Mouse (Mus musculus) urinary bladder, postnatal 36 days (tissue): ENCODE results near the gene Capn2.

Source experiments
- DNase-seq, 2 experiments: peaks; one replicate each; pipeline ENCODE4 v3.0.0; 2022; ENCODE audit warnings: low spot score in 2 of 2, mixed read lengths in 1 of 2

The Capn2 gene

DNA sequence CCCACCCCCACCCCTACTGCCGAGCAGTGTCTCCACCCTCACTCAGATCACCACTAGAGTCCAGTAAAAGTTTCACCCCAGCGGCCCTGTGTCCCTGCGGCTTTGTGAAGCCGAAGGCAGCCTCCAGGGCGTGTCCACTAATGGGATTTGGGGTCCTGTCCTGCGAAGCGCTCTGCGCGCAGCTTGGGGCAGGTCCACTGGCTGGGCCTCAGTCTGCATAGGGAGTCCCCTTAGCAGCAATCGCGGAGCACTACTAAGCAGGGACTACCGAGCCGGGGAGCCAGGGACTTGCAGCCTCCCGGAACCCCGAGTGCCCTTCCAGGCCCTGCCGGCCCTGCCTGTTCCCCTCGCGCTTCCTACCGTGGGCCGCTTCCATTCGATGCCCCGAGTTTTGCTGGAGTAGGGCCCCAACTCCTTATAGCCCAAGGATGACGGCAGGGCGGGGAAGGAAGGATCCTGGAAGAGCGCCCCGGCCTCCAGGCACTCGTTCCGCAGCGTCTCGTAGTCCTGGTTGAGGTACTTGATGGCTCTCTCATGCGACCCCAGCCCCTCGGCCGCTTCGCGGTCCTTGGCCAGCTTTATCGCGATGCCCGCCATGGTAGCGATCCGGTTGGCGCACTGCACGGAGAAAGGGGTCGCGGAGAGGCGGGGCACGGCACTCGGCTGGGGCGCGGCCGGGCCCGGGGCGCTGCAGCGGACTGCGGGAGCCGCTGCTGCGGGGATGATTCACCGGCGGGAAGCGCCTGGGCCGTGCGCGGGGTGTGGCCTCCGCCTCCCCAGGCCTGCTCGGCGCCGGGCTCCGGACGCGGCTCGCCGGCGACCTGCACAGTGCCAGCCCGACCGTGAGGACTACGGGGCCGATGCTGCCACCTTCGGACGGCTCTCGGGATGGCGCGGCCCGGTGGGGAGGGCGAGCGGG, at the start of gene Capn2:
Gene Capn2, minus strand, starts transcription at position 851 of the 919 bp plus-strand sequence.
- peak; percentile 78 to 86 for DNase-seq

DNA sequence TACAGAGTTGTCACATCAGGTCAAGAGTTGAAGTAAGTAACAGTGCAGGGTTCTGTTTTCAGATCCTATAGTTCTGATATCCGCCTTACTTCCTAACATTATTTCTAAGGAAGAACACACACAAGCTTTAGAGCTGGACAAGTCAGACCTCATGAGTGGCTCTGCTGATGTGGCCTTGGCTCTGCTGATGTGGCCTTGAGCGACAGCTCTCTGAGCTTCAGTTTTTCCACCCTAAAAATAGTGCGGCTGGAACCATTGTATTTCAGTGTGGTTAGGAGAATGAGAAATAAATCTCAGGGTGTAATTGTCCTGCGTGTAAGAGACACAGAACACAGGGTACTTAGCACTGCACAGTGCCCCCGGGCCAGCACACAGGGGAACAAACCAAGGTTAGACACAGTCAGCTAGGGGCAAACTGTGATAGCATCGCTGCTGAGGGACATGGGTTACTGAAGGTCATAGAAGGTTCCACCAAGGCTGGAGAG, 48.0 kb upstream of the Capn2 start:
- DNase-seq: no peak

DNA sequence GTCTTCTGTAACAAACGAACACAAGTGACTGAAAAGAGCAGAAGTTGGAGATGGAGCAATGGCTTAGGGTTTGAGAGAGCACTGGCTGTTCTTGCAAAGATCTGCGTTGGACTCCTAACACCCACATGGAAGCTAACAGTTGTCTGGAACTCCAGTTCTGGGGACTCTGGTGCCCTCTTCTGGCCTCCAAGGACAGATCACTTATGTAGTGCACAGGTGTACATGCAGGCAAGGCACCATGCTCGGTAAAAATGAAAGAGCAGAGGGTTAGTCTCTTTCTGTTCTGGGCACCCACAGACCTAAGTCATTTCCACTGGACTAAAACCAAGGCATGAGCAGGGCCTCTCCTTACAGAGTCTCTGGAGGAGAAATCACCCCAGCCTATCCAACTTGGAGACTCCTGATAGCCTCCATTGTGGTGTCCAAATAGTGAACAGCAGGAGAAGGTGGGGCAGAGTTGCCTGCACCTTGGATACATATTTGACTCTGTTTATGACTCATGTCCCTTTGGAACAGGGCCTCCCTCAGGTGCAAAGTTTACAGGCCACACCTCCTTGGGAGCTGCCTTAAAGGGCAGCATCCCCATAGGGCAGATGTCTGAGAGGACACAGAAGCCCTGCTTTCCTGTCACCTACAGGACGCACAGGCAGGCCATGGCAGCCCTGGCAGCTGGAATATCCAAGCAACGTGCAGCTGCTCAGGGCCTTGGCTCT, 47.2 kb upstream of the Capn2 start, which contains the start of gene Capn8:
Gene Capn8, plus strand, starts transcription at position 600 of the 713 bp plus-strand sequence.
- DNase-seq: peak in 1 of 2 experiments; percentile 22

DNA sequence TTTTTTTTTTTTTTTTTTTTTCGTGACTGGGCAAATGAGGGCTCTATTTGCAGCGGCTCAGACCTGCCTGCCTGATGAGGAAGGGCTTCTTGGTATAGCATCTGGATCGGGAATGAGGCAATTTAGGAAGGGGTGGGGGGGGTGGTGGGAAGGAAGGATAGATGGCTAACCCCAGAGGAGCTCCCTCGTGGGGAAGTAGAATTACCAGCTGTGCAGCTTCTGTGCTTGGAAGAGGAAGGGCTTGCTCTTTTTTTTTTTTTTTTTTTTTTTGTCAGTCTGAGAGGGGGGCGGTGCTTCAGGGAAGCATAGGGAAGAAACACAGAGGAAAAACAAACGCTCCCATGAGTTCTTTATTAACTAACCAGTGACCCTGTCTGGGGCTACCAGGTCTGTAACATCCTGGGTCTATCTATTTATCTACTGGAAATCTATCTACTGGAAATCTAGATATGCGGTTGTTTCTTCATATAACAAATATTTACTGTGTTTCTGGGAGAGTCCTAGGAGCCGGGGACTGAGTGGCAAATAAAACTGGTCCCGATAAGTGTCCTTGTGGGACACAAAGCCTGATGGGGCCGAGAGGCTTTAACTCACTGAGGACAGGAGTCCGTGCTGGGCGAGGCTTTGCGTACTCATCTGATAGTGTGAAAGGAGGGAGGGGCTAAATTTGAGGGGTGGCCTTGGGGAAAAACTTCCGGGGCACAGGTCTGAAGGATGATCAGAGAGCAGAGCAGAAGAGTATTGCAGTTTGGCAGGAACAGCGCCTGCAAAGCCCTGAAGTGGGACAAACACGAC, 45.4 kb upstream of the Capn2 start:
- no peak for DNase-seq

DNA sequence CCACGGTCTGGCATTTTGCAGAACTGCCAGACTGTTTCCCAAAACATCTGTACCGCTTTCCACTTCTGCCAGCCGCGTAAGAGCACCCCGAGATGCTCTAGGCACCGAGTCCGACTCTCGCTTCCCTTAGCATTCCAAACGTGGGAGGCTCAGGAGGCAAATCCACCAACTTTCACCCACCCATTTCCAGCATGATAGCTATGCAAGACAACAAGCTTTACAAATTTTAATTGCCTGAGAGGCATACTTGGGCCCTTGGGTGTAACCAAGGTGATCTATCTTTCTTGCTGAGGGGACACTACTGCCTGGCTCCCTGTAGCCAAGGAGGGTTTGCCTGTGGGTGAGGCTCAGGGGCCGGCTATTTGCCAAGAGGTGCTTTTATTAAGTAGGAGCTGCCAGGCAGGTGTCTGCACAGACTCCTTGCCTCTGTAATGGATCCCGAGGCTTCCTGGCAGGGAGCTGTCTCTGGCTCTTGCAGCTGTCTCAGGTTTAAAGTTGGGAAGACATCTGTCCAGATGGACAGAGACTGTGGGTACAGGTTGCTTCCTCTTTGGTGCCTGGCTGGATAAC, 44.6 kb upstream of the Capn2 start:
- DNase-seq: no peak

DNA sequence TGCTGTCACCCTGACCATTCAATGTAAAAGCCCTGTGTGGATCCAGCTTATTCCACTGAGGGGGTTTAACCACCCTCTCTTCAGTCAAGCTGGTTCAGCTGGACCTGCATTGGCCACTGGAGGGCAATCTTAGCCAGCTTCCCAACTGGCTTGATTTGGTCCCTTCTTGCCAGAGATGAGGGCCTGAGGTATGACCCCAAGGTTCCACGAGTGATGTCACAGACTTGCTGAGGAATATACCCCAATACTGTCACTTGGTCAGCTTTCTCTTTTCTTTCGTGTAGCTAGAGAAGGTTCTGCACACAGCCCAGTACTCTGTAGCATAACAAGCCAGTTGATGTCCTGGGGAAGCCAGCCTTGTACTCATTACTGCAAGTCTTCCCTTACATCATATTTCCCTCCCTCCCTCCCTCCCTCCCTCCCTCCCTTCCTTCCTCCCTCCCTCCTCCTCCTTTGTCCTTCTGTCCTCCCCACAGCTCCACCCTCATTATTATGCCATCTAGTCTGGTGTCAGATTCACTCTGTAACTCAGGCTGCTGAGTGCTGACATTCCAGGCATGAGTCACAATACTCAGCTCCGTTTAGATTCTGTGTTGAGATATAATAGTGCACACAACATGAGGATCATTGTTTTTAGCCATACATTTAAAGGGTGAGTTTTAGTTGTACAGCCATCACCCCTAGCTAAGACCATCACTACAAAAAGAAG, 43.1 kb upstream of the Capn2 start:
- no peak for DNase-seq

DNA sequence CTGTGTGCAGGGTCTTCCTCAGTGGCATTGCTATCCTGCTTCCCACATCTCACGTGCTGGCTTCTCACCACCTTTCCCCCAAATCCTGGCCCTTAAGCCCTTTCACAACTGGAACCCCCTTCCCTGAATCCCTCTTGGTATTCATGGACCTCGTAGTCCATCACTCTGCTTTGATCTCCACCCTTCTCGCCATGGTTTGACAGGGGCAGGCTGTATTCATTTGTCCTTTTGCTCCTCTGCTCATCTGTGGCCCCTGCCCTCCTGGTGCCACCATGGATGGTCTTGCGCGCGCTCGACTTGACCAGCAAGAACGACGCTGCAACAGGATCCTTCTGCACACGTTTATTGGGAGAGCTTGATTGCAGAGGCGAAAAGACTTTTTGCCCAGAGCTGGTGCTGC, 42.1 kb upstream of the Capn2 start:
- DNase-seq: no peak

DNA sequence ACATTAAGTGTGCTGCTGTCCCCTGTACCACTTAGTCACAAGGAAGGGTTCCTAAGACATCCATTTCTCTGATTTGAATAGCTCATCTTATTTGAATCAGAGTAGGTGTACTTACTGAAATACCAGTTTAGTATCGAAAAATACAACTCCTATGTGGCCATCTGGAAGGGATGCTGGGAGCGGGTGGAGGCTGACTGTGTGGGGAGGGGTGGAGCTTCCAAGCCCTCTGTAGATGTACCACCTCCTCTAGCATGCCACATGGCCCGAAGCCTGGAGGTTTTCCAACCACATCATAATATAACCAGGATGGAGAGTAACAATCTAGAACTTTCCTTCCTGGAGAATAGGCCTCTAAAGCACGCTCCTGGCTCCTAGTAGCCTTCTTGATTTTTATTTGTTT, 40.9 kb upstream of the Capn2 start:
- DNase-seq: no peak

DNA sequence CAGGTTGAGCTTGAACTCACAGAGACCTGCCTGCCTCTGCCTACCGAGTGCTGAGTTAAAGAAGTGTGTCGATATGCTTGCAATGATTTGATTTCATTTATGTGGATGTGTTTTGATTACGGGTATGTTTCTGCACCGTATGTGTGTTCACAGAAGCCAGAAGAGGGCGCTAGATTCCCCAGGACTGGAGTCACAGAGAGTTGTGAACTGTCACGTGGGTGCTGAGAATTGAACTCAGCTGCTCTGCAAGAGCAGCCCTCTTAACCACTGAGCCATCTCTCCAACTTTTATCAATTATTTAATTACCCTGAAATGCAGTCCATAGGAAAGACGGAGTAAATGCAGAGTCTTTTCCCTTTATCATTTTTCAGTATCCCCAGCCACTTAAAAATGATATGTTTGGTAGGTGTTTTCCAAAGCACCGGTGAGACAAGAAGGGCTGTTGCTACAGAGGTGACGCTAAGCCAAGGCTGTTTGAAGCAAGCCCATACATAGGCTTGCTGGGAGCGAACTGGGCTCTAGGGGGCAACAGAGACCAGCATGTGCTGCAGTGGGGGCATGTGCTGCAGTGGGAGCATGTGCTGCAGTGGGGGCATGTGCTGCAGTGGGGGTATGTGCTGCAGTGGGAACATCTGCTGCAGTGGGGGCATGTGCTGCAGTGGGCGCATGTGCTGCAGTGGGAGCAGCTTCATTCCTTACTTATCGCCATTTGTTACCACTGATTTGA, 36.4 kb upstream of the Capn2 start:
- DNase-seq: peak in 1 of 2 experiments; percentile 31

DNA sequence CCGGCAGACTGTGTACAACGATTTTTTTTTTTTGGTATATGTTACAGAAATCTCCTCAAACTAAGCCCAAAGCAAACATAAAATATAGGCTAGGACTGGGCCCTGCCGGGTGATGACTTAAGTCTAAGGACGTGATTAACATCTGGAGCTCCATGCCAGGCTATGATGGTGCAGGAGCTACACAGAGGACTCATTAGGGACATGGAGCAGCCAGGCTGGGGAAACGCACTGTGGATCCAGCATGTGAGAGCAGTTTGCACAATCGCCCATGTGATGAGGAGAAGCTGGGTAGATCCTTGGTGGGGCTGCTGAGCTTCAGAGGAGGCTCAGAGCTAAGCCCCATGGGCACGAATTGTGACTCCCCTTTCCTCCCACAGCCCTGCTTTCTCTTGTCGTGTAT, 33.4 kb upstream of the Capn2 start:
- no peak for DNase-seq

DNA sequence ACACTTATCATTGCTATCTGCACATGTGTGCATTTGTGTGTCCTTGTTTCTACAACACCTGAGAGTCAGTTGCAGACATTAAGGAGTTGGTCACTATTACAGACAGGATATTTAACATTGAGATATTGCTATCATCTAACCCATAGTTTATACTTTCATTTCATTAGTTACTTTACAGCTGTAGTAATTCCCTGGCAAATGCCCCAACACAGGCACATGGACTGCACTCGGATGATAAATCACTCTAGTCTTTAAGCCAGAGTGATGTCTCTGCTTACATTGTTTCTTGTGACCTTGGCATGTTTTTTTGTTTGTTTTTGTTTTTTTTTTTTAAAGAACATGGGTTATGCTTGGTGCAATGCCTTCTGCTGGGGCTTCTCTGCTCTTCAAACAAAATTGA, 26.5 kb upstream of the Capn2 start:
- DNase-seq: no peak

DNA sequence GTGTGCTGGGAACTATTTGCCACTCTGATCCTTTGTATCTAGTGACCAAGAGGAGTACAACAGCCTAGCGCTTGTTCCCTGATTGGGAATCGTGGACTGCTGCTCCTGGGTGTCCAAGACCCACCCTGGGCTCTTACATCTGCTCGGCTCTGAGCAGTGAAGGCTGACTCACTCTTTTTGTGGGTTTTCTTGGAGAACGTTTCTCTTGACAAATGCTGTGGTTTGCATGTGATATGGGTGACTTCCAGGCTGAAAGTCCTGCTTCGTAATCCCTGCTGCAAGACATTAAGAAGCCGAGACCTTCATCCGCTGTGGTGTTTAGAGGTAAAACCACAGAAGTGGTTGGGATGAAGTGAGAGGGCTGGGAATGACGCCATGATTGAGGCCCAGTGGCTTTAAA, 25.7 kb upstream of the Capn2 start:
- no peak for DNase-seq

DNA sequence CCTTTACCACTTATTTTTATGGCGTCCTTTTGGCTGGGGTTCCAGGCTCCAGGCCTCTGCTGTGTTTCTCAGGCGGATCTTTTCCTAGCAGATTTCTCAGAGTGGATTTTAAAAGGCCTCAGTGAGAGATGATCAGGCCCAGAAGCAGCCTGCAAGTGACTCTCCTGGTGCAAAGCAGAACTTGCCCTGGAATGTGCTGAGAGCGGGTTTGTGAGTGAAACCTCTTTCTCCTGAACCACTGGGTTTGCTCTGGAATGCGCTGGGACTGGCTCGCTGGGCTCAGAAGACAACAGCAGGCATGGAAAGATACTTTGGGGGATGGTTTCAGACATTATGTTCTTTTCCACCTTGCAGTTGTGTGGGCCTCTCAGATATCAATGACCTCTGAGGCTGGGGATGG, 24.7 kb upstream of the Capn2 start:
- no peak for DNase-seq

DNA sequence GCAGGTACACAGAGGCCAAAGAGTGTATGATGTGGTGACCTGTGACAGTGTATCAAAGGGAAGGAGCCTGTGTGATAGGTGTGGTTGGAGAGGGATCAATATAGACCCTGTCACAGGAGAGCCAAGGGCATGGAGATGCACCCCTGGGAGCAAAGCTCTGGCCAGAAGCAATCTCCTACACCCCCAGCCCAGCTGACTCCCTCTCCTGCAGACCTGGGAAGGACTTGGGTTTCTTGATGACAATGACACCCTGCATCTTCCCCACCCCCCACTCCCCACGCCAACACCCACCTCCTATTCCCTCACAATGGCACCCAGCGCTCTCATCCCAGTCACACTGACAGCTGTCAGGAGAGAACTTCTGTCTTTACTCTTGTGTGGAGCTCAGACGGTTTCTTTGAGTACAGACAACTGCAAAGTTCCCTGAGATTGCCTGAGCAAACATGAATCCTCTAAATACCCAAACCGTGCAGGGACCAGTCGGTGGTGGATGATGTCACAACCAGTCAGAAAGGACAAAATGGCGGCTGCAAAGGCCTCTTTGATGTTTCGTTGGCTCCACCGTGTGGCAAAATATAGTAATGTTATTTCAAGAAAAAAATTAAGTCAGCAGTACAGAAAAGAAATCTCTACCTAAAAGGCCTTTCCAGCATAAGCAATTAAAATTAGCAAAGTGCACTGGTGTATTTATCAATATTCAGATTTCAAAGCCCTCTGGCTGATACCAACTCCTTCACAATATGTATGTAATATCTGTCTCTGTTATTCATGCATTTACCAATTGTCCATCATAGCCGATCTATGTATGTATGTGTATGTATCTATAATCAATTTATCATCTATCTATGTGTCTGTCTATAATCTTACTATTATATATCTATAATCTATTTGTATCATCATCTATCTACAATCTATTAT, 21.9 kb upstream of the Capn2 start:
- peak in 1 of 2 experiments; percentile 66 for DNase-seq

DNA sequence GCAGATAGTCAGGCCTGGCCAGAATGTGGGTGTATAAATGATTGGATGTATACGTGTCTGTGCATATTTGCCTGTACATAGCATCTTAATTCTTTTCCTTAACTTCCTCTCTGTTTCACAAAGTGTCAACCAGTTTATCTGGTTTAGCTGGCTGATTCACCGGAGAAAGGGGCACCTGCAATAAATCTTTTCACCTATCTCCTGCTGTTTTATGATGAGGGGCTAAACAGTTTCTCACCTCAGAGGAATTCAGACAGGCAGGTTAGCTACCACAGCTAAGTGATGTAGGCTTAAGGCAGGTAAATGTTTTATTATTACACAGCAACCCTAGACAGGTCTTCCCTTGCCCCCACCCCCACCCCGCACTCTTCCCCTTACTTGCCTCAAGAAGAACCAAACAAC, 17.7 kb upstream of the Capn2 start:
- no peak for DNase-seq

DNA sequence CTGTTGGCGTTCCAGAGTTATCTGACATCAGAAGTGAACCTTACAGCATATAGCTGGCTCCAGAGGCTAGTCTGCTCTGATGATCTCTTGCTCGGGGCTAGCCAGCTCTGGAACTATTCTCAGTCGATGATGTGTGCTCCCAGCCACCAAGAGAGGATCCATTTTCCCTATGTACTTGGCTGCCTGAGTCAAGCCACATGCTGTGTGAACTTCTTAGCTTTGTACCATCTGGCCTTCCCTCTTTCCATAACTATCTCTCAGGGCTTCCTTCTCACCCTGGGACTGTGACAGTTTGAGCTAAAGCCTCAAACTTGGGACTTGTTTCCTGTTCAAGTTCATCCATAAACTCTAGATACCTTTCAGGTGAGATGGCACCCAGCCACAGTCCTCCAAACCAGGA, 16.2 kb upstream of the Capn2 start:
- DNase-seq: no peak

DNA sequence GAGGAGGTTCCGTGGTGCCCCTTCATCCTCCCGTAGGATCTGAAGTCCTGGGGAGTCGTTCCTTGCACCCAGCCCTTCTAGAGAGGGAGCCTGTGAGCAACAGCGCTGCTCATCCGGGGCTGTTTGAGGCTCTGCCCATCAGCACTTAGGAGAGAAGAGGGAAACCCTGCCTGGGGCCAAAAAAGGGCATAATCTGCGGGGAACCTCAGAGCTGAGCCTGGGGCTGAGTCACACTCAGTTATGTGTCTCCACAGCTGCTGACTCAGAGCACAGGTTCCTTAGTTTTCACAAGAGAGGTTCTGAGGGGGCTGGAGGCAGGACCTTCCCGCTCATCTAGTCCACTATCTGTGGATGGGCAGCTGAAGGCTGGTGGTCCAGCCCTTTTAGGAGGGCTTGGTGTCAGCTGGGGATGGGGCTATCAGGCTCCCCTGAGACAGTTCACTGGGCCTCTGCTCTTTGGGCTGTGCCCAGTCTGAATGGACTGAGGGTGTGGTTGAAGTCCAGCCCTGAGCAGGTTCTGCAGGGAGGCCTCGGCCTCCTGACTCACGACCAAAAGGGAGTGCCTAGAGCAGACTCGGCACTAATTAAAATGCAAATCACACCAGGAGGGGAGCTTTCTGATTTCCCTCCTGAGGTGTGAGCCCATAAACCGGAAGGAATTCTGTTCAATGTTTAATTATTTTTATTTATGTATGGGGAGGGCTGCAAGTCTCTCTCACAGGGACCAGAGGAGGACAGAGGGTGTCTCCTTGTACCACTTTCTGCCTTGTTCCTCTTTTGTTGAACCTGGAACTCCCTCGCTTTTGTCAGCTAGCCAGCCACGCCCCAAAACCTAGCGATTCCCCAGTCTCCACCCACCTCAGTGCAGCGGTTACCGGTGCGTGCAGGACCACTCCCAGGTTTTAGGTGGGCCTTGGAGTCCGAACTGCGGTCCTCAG, 10.8 kb upstream of the Capn2 start:
- peak; percentile 71 to 72 for DNase-seq

DNA sequence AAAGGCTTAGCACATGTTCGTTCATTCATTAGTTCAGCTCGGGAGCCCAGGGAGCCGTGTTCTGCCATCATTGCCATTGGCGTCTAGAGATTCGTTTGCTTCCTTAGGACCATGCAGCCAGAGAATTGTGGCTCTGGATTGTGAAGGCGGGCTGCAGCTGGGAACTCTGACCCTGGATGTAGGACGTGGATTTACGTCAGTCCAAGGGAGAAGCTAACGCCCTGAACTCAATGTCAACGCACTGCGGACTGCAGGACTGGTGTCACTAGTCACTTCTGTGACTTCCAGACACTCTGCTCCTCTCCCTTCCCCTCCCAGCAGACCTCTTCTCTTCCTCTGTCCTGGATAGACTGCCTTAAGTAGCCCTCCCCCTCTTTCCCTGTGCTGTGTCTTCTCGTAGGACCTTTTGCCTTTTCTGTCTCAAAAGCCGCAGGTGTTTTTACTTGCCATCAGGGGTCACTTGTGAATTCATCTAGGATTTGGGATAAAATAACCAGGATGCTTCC, 9.9 kb upstream of the Capn2 start:
- no peak for DNase-seq
